Mouse (Mus musculus): ENCODE measurements around the gene Myt1l. TPM values are rescaled to one million over a fixed set of nuclear protein-coding genes. Genes with fewer than 3 reads are reported as not detected.

The Myt1l gene
- polyA plus RNA-seq, 1 experiment, result not detected

- TF ChIP-seq GATA1 (IDR thresholded peaks at IDR 0.05; ENCODE audit: low read length), result no peak
These were observed 147.6 kb downstream of the Myt1l start for GRCm38 (mm10) chr12:29675594-29676362.

GRCm38 (mm10) chr12:29682384-29682783 lies 154.2 kb downstream of the Myt1l start:
- no peak for TF ChIP-seq GATA1 (IDR thresholded peaks at IDR 0.05; ENCODE audit: low read length)

DNA sequence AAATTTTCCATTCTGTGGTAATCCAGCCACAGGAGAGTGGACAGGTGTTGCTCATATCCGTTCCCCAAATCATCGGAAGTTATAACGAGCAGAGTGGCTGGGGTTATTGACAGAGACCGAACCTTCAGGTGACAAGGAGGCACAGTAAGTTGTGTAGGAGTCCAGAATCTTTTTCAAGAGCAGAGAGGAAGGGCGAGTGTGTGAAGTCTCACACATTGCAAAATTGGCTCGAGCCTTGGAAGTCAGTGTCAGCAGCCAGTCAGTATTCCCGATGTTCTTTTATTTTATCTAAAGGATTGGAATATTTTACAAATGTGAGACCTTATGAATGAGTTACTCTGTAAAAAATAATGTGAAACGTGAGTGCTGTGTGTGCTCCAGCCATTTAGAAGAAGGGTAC lies 154.8 kb downstream of the Myt1l start:
- TF ChIP-seq GATA1 (IDR thresholded peaks at IDR 0.05; ENCODE audit: low read length), result no peak

DNA sequence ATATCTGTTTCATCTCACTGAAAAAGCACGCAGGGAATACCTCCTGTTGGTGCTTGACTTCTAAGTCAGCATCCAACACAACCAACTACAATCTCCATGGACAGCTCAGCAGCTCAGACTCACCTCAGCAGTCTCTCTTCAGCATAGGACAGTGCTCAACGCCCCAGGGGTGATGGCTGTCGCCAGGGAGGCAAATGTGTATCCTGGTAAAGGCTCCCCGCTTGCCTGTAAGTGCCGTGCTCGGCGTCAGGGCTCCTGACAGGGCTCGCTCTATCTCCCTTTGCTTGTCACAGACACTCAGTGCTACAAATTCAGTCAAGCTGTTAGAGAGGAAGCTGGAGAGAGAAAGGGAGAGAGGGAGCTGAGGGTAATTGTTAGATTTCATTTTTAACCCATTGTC lies 158.1 kb downstream of the Myt1l start:
- TF ChIP-seq GATA1 (IDR thresholded peaks at IDR 0.05; ENCODE audit: low read length), result no peak

DNA sequence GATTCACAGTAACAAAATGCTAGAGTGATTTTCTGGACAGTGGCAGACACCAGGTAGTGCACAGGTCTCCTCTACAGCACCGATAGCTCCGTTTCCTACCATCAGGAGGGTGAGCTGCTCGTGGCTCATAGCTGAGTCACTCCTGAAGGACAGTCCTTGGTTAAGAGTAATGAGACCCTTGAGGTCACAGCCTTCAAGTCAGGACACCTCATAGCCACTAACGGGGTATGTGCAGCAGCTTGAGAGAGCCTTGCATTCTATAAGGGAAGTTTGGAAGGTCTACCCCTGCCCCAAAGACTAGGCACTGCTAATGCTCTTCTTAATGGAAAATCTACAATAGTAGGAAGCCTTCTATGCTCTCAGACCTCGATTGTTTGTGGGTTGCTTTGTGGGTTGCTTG lies 163.4 kb downstream of the Myt1l start:
- TF ChIP-seq GATA1 (IDR thresholded peaks at IDR 0.05; ENCODE audit: low read length), result no peak

- TF ChIP-seq GATA1 (IDR thresholded peaks at IDR 0.05; ENCODE audit: low read length), result no peak
These were observed 167.0 kb downstream of the Myt1l start for GRCm38 (mm10) chr12:29695194-29695593.

- no peak for TF ChIP-seq GATA1 (IDR thresholded peaks at IDR 0.05; ENCODE audit: low read length)
These were observed 169.6 kb downstream of the Myt1l start for GRCm38 (mm10) chr12:29697526-29698500.

DNA sequence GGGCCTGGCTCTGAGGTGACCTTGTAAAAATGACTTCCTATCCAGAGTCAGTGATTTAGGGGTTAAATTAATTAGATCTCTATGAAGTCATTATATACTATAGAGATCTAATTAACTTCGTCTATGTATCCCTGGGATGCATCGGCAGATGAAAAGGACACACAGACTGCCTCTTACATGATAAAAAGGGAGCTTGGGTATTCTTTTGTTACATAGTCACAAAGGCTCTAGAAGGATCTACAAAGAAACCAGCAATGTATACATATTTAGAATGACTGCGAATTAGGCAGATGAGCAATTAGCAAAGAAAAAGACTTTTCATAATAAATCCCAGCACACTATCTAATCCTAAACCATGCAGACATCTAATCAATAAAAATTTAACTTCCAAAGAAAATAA lies 170.4 kb downstream of the Myt1l start:
- TF ChIP-seq GATA1 (IDR thresholded peaks at IDR 0.05; ENCODE audit: low read length), result no peak

GRCm38 (mm10) chr12:29698976-29699375 lies 170.8 kb downstream of the Myt1l start:
- TF ChIP-seq GATA1 (IDR thresholded peaks at IDR 0.05; ENCODE audit: low read length), result no peak

DNA sequence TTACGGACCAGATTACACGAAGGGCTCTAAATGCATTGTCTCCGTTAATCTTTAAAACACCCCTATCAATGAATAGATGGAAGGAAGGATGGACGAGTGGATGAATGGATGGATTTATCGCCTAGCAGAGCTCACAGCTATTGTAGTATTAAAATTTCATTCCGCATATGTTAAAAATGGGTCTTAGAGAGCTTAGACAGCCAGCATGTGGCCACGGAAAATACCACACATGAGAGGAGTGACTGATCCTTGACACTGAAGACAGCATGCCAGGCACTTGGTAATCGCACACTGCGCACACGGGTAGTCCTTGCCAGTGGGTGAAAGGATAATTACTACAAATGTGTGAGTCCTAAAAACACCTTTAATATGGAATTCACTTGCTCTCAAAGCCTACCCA lies 171.2 kb downstream of the Myt1l start:
- no peak for TF ChIP-seq GATA1 (IDR thresholded peaks at IDR 0.05; ENCODE audit: low read length)

GRCm38 (mm10) chr12:29700026-29700425 lies 171.8 kb downstream of the Myt1l start:
- TF ChIP-seq GATA1 (IDR thresholded peaks at IDR 0.05; ENCODE audit: low read length), result no peak

GRCm38 (mm10) chr12:29701076-29701475 lies 172.9 kb downstream of the Myt1l start:
- no peak for TF ChIP-seq GATA1 (IDR thresholded peaks at IDR 0.05; ENCODE audit: low read length)

- no peak for TF ChIP-seq GATA1 (IDR thresholded peaks at IDR 0.05; ENCODE audit: low read length)
These were observed 173.6 kb downstream of the Myt1l start for GRCm38 (mm10) chr12:29701731-29702316.

GRCm38 (mm10) chr12:29702626-29703025 lies 174.4 kb downstream of the Myt1l start:
- no peak for TF ChIP-seq GATA1 (IDR thresholded peaks at IDR 0.05; ENCODE audit: low read length)

- TF ChIP-seq GATA1 (IDR thresholded peaks at IDR 0.05; ENCODE audit: low read length), result no peak
These were observed 175.4 kb downstream of the Myt1l start for GRCm38 (mm10) chr12:29703541-29703940.

- TF ChIP-seq GATA1 (IDR thresholded peaks at IDR 0.05; ENCODE audit: low read length), result no peak
These were observed 178.9 kb downstream of the Myt1l start for GRCm38 (mm10) chr12:29707094-29707493.
